Mouse (Mus musculus) heart, embryonic 10.5 days (tissue): ENCODE results near the gene Gm5134. TPM values are rescaled to one million over a fixed set of nuclear protein-coding genes. Genes with fewer than 3 reads are reported as not detected.
A peak's percentile ranks its signal among the peaks of the same experiment; 100 is the strongest.

Experiments used
- DNase-seq: peaks from one replicate; pipeline ENCODE4 v3.0.0-alpha.2; 2017; ENCODE audit warnings: low spot score
- H3K27ac ChIP-seq: fragments of 300-500 bp; sonication (generic); 2 replicates; pipeline ENCODE4 v1.5.1; 2016; ENCODE audit warnings: mild to moderate bottlenecking
- H3K27me3 ChIP-seq: fragments of 300-500 bp; sonication (generic); 2 replicates; pipeline ENCODE4 v1.6.1; 2016; ENCODE audit warnings: mild to moderate bottlenecking; ENCODE audit not compliant: poor library complexity, insufficient read depth, severe bottlenecking
- H3K36me3 ChIP-seq: fragments of 300-500 bp; sonication (generic); 2 replicates; pipeline ENCODE4 v1.6.1; 2016; ENCODE audit warnings: mild to moderate bottlenecking, moderate library complexity
- H3K4me1 ChIP-seq: fragments of 300-500 bp; sonication (generic); 2 replicates; pipeline ENCODE4 v1.6.1; 2016; ENCODE audit warnings: mild to moderate bottlenecking
- H3K4me3 ChIP-seq: fragments of 300-500 bp; sonication (generic); 2 replicates; pipeline ENCODE4 v1.5.1; 2016; ENCODE audit warnings: mild to moderate bottlenecking, moderate library complexity
- H3K9me3 ChIP-seq: fragments of 300-500 bp; sonication (generic); 2 replicates; pipeline ENCODE4 v1.6.1; 2016; ENCODE audit warnings: mild to moderate bottlenecking, moderate library complexity
- WGBS: fragments of 180-500 bp; shearing (Covaris S2); methylation state at CpG from one replicate; pipeline ENCODE4 v1.1.7; 2016; 5-methylcytosine and 5-hydroxymethylcytosine counted together
- polyA plus RNA-seq: library from polyadenylated mRNA; unstranded; fragments of >200 nt; fragmentation: Nextera tagmentation; extraction: Ambion mirVana; gene quantifications from 2 replicates; pipeline ENCODE4 v1.2.1, GENCODE M21; 2016

The Gm5134 gene
- polyA plus RNA-seq, 1 experiment from 2014 or later = not detected

- no peak overlapping the region for H3K27ac ChIP-seq
- no peak for DNase-seq
- peaks cover 87% of the 10 kb centered on the region for H3K27me3 ChIP-seq
- H3K9me3 ChIP-seq = no peaks in the 10 kb centered on the region
- H3K4me1 ChIP-seq = peaks cover 45% of the 10 kb centered on the region
- H3K4me3 ChIP-seq = peak overlapping the region; percentile 74
- 23% methylated on average over 7 of the region's 7 CpGs for WGBS
- peaks cover 16% of the 10 kb centered on the region for H3K36me3 ChIP-seq
Observed at GRCm38 (mm10) chr10:75931311-75931710, 23.0 kb upstream of the Gm5134 start.

GRCm38 (mm10) chr10:75932081-75932678 is 22.1 kb upstream of the Gm5134 start:
- peak overlapping the region; percentile 74 for H3K4me3 ChIP-seq
- peak overlapping the region; percentile 94 for H3K27ac ChIP-seq
- DNase-seq = no peak
- H3K9me3 ChIP-seq = no peaks in the 10 kb centered on the region
- H3K36me3 ChIP-seq = peaks cover 7% of the 10 kb centered on the region
- 2% methylated on average over 38 of the region's 44 CpGs for WGBS
- H3K27me3 ChIP-seq = peaks cover 88% of the 10 kb centered on the region
- peaks cover 47% of the 10 kb centered on the region for H3K4me1 ChIP-seq

GRCm38 (mm10) chr10:75932891-75933290 is 21.4 kb upstream of the Gm5134 start, which contains the start of gene Chchd10:
Gene Chchd10 (plus strand): TSS chr10:75933130.
- DNase-seq = no peak
- Histone ChIP-seq H3K4me1 (peaks cover 54% of the 10 kb centered on the region), H3K4me3 (peak within 1 kb of the TSS; percentile 74), H3K36me3 (peaks cover 2% of the 10 kb centered on the region; the same call in 1 of the 2 replicates), H3K9me3 (no peaks in the 10 kb centered on the region), H3K27me3 (peaks cover 88% of the 10 kb centered on the region), H3K27ac (peak within 1 kb of the TSS; percentile 94)
- WGBS = 35% methylated on average over 6 of the region's 6 CpGs

- Histone ChIP-seq H3K4me1 (peaks cover 67% of the 10 kb centered on the region), H3K9me3 (no peaks in the 10 kb centered on the region), H3K27ac (peak overlapping the region; percentile 94; the same call in 1 of the 2 replicates), H3K4me3 (peak overlapping the region; percentile 85), H3K36me3 (0 out of 2 replicates have a peak, but pooled peaks cover 2% of the 10 kb centered on the region), H3K27me3 (peaks cover 68% of the 10 kb centered on the region)
- DNase-seq = no peak
- WGBS = 68% methylated on average over 1 of the region's 1 CpGs
Observed at GRCm38 (mm10) chr10:75934991-75935390, 19.3 kb upstream of the Gm5134 start.

GRCm38 (mm10) chr10:75935680-75936541 is 18.4 kb upstream of the Gm5134 start, which contains the start of gene Mmp11:
Gene Mmp11 (minus strand): TSS chr10:75936496.
- Histone ChIP-seq H3K27ac (peak within 1 kb of the TSS; percentile 94), H3K4me3 (peak within 1 kb of the TSS; percentile 85), H3K4me1 (peaks cover 69% of the 10 kb centered on the region), H3K36me3 (0 out of 2 replicates have a peak, but pooled peaks cover 2% of the 10 kb centered on the region), H3K9me3 (no peaks in the 10 kb centered on the region), H3K27me3 (peaks cover 59% of the 10 kb centered on the region)
- 1% methylated on average over 51 of the region's 51 CpGs for WGBS
- DNase-seq = peak; percentile 95

- peak overlapping the region; percentile 64; the same call in 1 of the 2 replicates for H3K27ac ChIP-seq
- WGBS = 32% methylated on average over 18 of the region's 18 CpGs
- peaks cover 62% of the 10 kb centered on the region for H3K4me1 ChIP-seq
- peak overlapping the region; percentile 85 for H3K4me3 ChIP-seq
- 0 out of 2 replicates have a peak, but pooled peaks cover 2% of the 10 kb centered on the region for H3K36me3 ChIP-seq
- no peak for DNase-seq
- no peaks in the 10 kb centered on the region for H3K9me3 ChIP-seq
- peaks cover 47% of the 10 kb centered on the region for H3K27me3 ChIP-seq
Observed at GRCm38 (mm10) chr10:75936909-75937667, 17.2 kb upstream of the Gm5134 start.

GRCm38 (mm10) chr10:75937851-75938643 is 16.3 kb upstream of the Gm5134 start:
- H3K36me3 ChIP-seq = 0 out of 2 replicates have a peak, but pooled peaks cover 2% of the 10 kb centered on the region
- H3K4me1 ChIP-seq = peaks cover 52% of the 10 kb centered on the region
- peak overlapping the region; percentile 85 for H3K4me3 ChIP-seq
- 48% methylated on average over 10 of the region's 10 CpGs for WGBS
- DNase-seq = no peak
- no peaks in the 10 kb centered on the region for H3K9me3 ChIP-seq
- H3K27ac ChIP-seq = 0 out of 2 replicates have a peak overlapping the region, but pooled peaks have one; percentile 64
- peaks cover 42% of the 10 kb centered on the region for H3K27me3 ChIP-seq

- Histone ChIP-seq H3K36me3 (0 out of 2 replicates have a peak, but pooled peaks cover 2% of the 10 kb centered on the region), H3K27ac (peak overlapping the region; percentile 52; the same call in 1 of the 2 replicates), H3K27me3 (peaks cover 28% of the 10 kb centered on the region), H3K9me3 (no peaks in the 10 kb centered on the region), H3K4me1 (peaks cover 48% of the 10 kb centered on the region), H3K4me3 (no peak overlapping the region; the same call in 1 of the 2 replicates)
- DNase-seq = peak; percentile 82
- 33% methylated on average over 9 of the region's 9 CpGs for WGBS
Observed at GRCm38 (mm10) chr10:75939481-75940234, 14.7 kb upstream of the Gm5134 start.

- Histone ChIP-seq H3K36me3 (0 out of 2 replicates have a peak, but pooled peaks cover 2% of the 10 kb centered on the region), H3K27ac (peak within 1 kb of the TSS; percentile 52; the same call in 1 of the 2 replicates), H3K4me1 (peaks cover 42% of the 10 kb centered on the region), H3K4me3 (no peak within 1 kb of the TSS; the same call in 1 of the 2 replicates), H3K9me3 (no peaks in the 10 kb centered on the region), H3K27me3 (peaks cover 22% of the 10 kb centered on the region)
- WGBS = 73% methylated on average over 5 of the region's 5 CpGs
- no peak for DNase-seq
Observed at GRCm38 (mm10) chr10:75940520-75940919, 13.8 kb upstream of the Gm5134 start, which contains the start of gene Gm867. Gene Gm867 (minus strand): TSS chr10:75940672.

- H3K27ac ChIP-seq = no peak overlapping the region
- H3K9me3 ChIP-seq = no peaks in the 10 kb centered on the region
- H3K4me1 ChIP-seq = peaks cover 35% of the 10 kb centered on the region
- H3K36me3 ChIP-seq = 0 out of 2 replicates have a peak, but pooled peaks cover 2% of the 10 kb centered on the region
- 78% methylated on average over 9 of the region's 9 CpGs for WGBS
- H3K27me3 ChIP-seq = peaks cover 17% of the 10 kb centered on the region
- no peak for DNase-seq
- H3K4me3 ChIP-seq = no peak overlapping the region
Observed at GRCm38 (mm10) chr10:75941042-75941824, 13.1 kb upstream of the Gm5134 start.
